Mouse (Mus musculus) MEL (cell line): ENCODE results near the gene Mrgprg.
A peak's percentile ranks its signal among the peaks of the same experiment; 100 is the strongest.

Experiments used
- CTCF ChIP-seq, 3 experiments: IDR thresholded peaks in 2 of 3; conservative IDR thresholded peaks in 1 of 3; 2 replicates each; pipeline ENCODE4 v1.5.1; 2011 to 2012; ENCODE audit warnings: low read length in 3 of 3, low read depth in 2 of 3, mild to moderate bottlenecking in 2 of 3, improper control_type of control experiment in 1 of 3, inconsistent platforms in 1 of 3, mixed read lengths in 1 of 3, moderate library complexity in 1 of 3; ENCODE audit not compliant: control insufficient read depth in 1 of 3, insufficient read depth in 1 of 3, poor library complexity in 1 of 3, severe bottlenecking in 1 of 3
- EP300 ChIP-seq, 2 experiments: IDR thresholded peaks; 2 replicates each; pipeline ENCODE4 v1.6.1; 2011; ENCODE audit warnings: improper control_type of control experiment in 2 of 2, low read length in 2 of 2, low read depth in 1 of 2, mild to moderate bottlenecking in 1 of 2
- MAFK ChIP-seq: IDR thresholded peaks from 2 replicates; pipeline ENCODE4 v1.6.1; 2011; ENCODE audit warnings: low read depth, mild to moderate bottlenecking, low read length, improper control_type of control experiment, borderline replicate concordance
- POLR2A ChIP-seq, 2 experiments: IDR thresholded peaks; 2 replicates each; pipeline ENCODE4 v1.6.1; 2011 to 2012; ENCODE audit warnings: low read length in 2 of 2, mild to moderate bottlenecking in 2 of 2, control low read depth in 1 of 2, improper control_type of control experiment in 1 of 2, low read depth in 1 of 2, moderate library complexity in 1 of 2; ENCODE audit not compliant: control insufficient read depth in 1 of 2, insufficient read depth in 1 of 2, poor library complexity in 1 of 2
- POLR2AphosphoS5 ChIP-seq: IDR thresholded peaks from 2 replicates; pipeline ENCODE4 v1.6.1; 2012; ENCODE audit warnings: low read depth, borderline replicate concordance, mild to moderate bottlenecking, inconsistent platforms, low read length, moderate library complexity, mixed read lengths
- USF1 ChIP-seq: IDR thresholded peaks from 2 replicates; pipeline ENCODE4 v1.6.1; 2014; ENCODE audit warnings: low read depth, mild to moderate bottlenecking, inconsistent platforms, low read length, improper control_type of control experiment, moderate library complexity
- ZC3H11A ChIP-seq: IDR thresholded peaks from 2 replicates; pipeline ENCODE4 v1.6.1; 2012; ENCODE audit warnings: low read depth, mild to moderate bottlenecking, inconsistent platforms, low read length, improper control_type of control experiment

- no peak for TF ChIP-seq USF1
- no peak for TF ChIP-seq EP300 (IDR thresholded peaks at IDR 0.05; ENCODE audit: low read depth in 1 of 2, low read length in 2 of 2)
- TF ChIP-seq CTCF (IDR thresholded peaks at IDR 0.05 in 2 of 3, conservative IDR thresholded peaks at IDR 0.05 in 1 of 3; ENCODE audit: control insufficient read depth in 1 of 3, insufficient read depth in 1 of 3, low read depth in 2 of 3, low read length in 3 of 3, poor library complexity in 1 of 3, severe bottlenecking in 1 of 3), result peak; percentile 76 to 89 (median 85)
- no peak for TF ChIP-seq POLR2A (IDR thresholded peaks at IDR 0.05; ENCODE audit: control insufficient read depth in 1 of 2, insufficient read depth in 1 of 2, low read depth in 1 of 2, low read length in 2 of 2, poor library complexity in 1 of 2)
- no peak for TF ChIP-seq POLR2AphosphoS5
- TF ChIP-seq ZC3H11A, result peak; percentile 72
- no peak for TF ChIP-seq MAFK
Observed at GRCm38 (mm10) chr7:143748041-143748868, 18.5 kb downstream of the Mrgprg start.
